Mouse (Mus musculus) 3134 (cell line): Measurements from ENCODE around the gene Tnfaip1.
A peak's percentile ranks its signal among the peaks of the same experiment; 100 is the strongest.

ENCODE experiments used
- DNase-seq: peaks from one replicate; pipeline ENCODE4 v3.0.0-alpha.2; 2011; ENCODE audit warnings: low spot score; ENCODE audit not compliant: insufficient read length; ENCODE audit errors: extremely low read depth

The Tnfaip1 gene

DNA sequence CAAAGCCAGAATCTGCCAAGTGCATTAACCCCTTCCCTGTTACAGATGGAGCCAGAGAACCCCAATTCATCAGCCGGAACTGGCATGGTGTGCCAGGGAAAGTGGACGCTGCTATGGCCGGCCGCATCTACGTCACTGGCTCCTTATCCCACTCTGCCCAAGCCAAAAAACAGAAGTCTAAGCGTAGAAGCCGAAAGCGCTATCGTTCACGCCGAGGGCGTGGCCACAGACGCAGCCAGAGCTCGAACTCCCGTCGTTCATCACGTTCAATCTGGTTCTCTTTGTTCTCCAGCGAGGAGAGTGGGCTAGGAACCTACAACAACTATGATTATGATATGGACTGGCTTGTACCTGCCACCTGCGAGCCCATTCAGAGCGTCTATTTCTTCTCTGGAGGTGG is 34.6 kb downstream of the Tnfaip1 start:
- DNase-seq: no peak

DNA sequence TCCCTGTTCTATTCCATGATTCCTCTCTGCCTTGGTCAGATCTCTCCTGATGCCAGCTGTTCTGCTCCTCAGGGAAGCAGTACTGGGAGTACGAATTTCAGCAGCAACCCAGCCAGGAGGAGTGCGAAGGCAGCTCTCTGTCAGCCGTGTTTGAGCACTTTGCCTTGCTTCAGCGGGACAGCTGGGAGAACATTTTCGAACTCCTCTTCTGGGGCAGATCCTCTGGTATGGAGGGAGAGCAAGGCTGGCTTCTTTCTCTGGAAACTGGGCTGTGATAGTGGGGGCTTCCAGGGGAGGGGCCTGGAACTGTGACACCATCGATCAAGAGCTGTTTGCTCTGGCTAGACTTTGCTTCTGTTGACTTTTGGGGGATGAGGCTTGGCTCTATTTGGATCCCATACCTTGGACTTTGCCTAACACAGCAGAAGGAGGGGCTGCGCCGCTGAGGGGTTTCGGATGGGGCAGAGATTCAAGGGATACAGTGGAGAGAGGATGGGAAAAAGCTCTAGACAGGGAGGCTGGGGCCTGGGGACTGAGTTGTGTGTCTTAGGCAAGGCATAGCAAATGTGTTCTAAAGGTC is 35.4 kb downstream of the Tnfaip1 start:
- no peak for DNase-seq

- no peak for DNase-seq
Measured at GRCm38 (mm10) chr11:78499543-78499942, 36.6 kb downstream of the Tnfaip1 start.

DNA sequence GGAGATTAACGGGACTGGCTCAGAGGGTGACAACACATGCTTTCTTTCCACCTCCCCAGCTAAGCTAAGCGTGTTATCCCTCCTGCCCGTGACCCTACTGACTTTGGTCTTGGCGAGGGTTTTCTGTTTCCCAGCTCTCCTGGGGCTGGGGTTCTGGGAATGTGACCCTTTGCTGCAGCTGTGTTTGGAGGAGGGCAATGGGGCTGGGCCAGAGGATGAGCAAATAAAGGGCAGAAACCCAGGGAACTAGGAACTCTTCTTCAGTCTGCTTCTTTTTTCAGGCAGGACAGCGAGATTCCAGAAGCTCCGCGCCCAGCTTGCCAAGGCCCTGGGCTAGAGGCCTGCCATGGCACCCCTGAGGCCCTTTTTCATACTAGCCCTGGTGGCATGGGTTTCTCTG is 37.1 kb downstream of the Tnfaip1 start, which contains the start of gene Vtn:
Gene Vtn, plus strand, starts transcription at position 88 of the 400 bp plus-strand sequence.
- DNase-seq: no peak

- DNase-seq: peak; percentile 95
Measured at GRCm38 (mm10) chr11:78497544-78498522, 38.3 kb downstream of the Tnfaip1 start, which contains the start of gene Sarm1. Sarm1 (minus strand) TSS chr11:78497754.

- DNase-seq: no peak
Measured at GRCm38 (mm10) chr11:78497071-78497541, 39.0 kb downstream of the Tnfaip1 start.

DNA sequence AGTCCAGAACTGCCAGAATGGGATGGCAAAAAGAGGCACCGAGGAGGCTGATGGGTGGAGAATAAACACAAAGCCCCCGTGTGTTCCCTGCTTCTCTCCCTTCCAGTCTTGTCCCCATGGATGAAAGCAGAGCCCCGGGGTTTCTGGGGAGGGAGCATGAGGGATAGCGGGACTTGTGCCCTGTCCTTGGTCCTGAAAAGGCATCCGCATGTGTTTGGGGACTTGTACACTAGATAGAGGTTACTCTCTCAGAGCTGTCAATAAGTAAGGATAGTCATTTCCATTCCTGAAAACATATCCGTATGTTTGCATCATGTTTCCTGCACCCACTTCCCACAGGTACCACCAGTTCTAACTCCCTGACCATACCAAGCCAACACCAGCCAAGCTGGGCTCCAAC is 40.2 kb downstream of the Tnfaip1 start:
- DNase-seq: no peak

DNA sequence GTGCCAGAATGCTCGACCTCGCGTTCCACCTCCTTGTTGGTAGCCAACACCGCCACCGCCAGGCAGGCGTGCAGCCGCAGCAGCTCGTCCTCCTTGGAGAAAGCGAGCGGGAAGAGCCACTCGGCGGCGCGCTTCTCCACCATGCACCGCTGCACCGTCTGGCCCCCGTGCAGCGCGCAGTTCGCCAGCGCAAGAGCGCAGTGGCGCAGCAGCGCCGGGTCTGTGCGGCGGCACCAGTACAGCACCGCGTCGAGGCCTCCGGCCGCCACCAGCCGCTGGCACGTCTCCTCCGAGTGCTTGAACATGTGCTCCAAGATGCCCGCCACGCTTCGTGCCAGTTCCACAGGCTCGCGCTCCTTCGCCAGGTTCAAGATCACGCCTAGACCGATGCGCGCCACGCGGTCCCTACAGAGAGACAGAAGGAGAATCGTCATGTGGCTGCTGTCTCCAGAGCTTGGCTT is 45.3 kb downstream of the Tnfaip1 start:
- no peak for DNase-seq

DNA sequence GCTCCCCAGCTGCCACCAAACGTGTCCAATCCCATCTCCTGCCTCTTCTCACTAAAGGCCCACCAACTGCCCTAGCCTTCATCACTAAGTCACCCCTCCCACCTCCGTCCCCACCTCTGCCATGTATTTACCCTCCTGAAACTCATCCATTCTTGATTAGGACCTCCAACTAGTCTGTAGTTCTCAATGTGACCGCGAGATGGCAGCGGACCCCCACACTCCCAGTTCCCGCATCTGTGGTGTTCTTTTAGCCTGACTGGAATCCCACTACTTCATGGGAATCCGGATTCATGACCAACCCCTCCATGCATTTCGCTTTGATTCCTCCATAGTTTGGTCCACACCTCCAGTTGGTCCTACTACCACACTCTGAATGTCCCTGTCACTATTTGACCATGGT is 48.0 kb downstream of the Tnfaip1 start:
- peak; percentile 38 for DNase-seq

- DNase-seq: no peak
Measured at GRCm38 (mm10) chr11:78483639-78484038, 52.5 kb downstream of the Tnfaip1 start.

- DNase-seq: no peak
Measured at GRCm38 (mm10) chr11:78475289-78475688, 60.8 kb downstream of the Tnfaip1 start.
